Mouse (Mus musculus): Measurements from ENCODE around the gene Gprin3.
"Not testable (repeated sequence)": the region's sequence is repeated elsewhere in the genome, so short reads cannot be mapped to it uniquely, and the experiment has no call there.

Gprin3 gene

DNA sequence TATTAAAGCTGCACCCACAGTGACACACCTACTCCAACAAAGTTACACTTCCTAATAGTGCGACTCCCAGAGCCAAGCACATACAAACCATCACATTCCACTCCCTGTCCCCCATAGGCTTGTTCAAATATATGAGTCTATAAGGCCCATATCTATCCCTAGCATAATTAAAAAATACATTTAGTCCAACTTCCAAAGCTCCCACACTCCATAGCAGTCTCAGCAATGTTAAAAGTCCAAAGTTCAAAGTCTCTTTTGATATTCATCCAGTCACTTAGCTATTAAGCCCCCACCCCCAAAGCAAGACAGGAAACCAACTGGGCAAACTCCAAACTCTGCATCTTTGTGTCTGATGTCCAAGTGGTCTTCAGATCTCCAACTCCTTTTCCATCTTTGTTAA is 84.9 kb downstream of the Gprin3 start:
- no peak for DNase-seq

DNA sequence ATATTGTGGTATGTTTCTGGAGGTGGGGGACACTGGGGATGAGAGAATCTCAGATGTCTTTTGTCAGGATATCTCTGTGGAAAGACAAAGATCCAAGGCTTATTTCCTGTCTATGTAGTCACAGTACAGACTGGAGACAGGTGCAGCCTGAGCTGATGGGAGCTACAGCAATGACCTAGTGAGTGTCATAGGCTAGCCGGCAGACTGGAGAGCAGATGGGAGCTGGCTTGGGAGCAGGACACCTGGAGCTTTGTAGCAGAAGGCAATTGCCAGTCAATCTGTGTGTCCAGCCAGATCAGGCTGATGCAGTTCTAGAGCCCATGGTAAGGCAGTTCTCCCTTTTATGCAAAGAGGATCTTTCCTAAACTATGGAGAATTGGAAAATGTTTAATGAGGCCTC is 97.8 kb downstream of the Gprin3 start:
- DNase-seq = no peak

DNA sequence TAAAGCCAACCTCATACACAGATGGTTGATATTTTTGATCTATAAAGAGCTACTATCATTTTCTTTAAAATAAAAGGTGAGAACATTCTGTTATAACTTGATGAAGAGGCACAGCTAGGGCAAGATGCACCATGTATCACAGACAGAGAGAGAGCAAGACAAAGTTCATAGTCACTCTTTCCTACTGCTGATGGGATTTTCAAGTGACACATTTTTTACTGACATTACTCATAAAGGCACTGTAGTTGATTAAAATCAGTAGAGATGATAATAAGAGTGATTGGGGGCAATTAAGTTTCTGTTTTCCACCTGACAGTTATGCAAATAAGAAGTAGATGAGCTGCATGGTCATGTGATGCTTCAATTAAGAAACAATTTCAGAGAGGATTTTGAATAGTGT is 110.2 kb downstream of the Gprin3 start:
- DNase-seq = no peak

DNA sequence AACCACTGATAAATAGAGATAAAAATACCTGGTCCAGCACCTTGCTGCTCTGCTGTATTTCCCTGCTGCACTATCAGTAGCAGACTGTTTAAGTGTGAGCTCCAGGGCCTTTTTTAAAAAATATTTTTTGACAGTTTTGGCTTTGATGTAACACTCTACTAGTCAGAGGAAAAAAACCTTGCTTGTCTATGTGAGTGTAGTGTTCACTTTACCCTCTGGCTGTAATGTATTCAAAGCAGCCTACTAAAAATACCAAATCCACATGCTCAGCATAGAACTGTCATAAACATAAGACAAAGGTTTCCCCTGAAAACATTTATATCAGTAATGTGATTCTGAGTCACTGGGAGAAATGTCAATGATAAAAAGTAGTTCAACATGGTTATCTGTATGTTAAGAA is 111.0 kb downstream of the Gprin3 start:
- no peak for DNase-seq

DNA sequence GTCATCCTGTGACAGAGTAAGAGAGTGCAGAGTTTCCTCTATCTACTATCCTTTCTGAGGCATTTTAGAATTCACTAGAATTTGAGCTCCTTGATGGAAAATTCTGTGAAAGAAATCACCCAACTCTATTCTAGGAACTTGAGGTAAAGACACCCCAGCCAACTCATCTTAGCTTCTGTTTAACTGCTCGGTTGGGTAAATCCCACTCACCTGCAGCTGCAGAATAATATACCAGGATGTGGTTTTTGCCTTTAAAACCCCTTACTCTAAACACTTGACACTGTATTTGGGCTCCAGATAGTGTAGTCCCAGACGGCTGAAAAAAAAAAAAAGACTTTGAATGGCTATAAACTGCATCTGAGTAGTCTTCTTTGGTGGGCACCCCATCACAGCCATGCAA is 112.9 kb downstream of the Gprin3 start:
- no peak for DNase-seq

DNA sequence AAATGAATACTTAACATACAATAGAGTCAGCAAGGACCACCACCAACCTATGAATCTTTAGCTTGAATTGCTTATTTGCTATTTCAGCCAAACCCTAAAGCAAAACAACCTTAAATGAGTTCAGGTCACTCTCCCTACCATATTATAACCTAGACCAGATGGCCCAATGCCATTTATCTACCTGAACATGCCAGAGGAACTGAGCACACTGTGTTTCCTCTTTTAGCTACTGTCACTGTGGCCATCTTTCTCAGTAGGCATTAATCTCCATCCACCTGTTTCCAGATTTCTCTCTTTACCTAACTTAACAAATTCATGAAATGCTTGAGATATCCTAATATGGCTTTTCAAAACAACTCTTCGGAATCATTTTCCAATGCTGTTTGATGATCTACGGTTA is 114.9 kb downstream of the Gprin3 start:
- no peak for DNase-seq

DNA sequence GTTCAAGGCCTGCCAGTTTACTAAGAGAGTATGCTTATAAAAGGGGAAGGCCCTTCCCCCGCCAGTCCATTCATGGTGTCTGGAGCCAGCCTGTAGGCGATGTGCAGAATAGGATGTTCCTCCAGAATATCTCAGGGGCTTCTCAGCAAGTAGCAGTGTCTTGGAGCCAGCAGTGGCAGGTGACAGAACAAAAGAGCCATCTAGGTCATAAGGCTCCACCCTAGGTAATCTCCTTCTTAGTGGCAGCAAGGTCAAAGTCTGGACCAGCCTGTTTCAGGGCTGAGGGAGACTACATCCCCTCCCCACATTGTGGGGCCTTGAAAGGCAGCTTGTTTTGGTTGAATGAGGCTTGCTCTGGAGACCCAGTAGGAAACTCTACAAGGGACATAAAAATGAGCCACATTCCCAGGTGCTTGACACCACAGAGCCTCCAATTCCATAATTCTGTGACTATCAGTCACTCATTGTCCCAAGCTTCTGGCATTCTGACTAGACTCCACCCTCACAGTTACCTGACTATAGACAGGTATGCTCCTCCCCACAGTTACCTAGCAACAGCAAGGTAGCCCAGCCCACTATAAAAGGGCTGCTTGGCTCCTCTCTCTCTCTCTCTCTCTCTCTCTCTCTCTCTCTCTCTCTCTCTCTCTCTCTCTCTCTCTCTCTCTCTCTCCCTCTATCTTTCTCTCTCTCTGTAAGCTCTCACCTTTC is 121.7 kb downstream of the Gprin3 start:
- not testable (repeated sequence) for DNase-seq

DNA sequence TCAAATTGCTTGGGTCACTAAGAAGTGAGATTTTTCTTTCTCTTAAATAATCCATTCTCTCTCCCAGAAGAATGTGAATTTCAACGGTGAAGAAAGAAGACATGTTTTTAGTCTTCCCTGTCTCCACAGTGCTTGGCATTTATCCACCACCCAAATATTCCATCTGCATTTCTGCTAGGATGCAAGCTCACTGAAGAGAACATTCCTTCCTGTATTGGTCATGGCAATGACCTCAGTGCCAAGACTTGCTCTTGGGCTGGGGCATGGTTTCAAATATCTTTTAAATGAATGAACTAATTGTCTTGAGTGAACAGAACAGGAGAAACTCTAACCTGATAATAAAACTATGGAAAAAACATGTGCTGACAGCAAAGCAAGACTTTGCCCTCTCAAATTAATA is 123.1 kb downstream of the Gprin3 start:
- no peak for DNase-seq

All from lung, postnatal 4 days (tissue).